Mouse (Mus musculus) erythroblast, adult 5-6 weeks (primary cell): ENCODE measurements at regions not wholly inside any gene's neighbourhood (a gene's known extent, or its start where the extent isn't known, plus 50 kb on each side); places are given as distances from the start of the nearest gene placed in this dataset.

ENCODE experiments used
- ATAC-seq: replicated peaks from 2 replicates; pipeline ENCODE4 v1.8.0; 2016; ENCODE audit warnings: moderate number of reproducible peaks, mild to moderate bottlenecking, moderate TSS enrichment, inconsistent platforms; ENCODE audit not compliant: poor library complexity, low FRiP score, severe bottlenecking

- no peak for ATAC-seq
These were observed 213.6 kb upstream of the Hes1 start for GRCm38 (mm10) chr16:29850616-29851015.

- ATAC-seq: no peak
These were observed 212.4 kb upstream of the Hes1 start for GRCm38 (mm10) chr16:29851827-29852226.

- ATAC-seq: no peak
These were observed 209.2 kb upstream of the Hes1 start for GRCm38 (mm10) chr16:29854805-29855565.

- ATAC-seq: no peak
These were observed 207.6 kb upstream of the Hes1 start for GRCm38 (mm10) chr16:29856545-29856944.

- ATAC-seq: no peak
These were observed 205.5 kb upstream of the Hes1 start for GRCm38 (mm10) chr16:29858645-29859044.

GRCm38 (mm10) chr16:29860306-29860705, 203.9 kb upstream of the Hes1 start:
- no peak for ATAC-seq

GRCm38 (mm10) chr16:29861056-29861455, 203.1 kb upstream of the Hes1 start:
- ATAC-seq: no peak

- ATAC-seq: no peak
These were observed 199.0 kb upstream of the Hes1 start for GRCm38 (mm10) chr16:29865075-29865740.

- no peak for ATAC-seq
These were observed 192.8 kb upstream of the Hes1 start for GRCm38 (mm10) chr16:29871395-29871794.

GRCm38 (mm10) chr16:29876196-29876595, 188.0 kb upstream of the Hes1 start:
- ATAC-seq: no peak

- ATAC-seq: no peak
These were observed 186.6 kb upstream of the Hes1 start for GRCm38 (mm10) chr16:29877372-29878123.

- ATAC-seq: no peak
These were observed 184.5 kb upstream of the Hes1 start for GRCm38 (mm10) chr16:29879665-29880064.

- ATAC-seq: no peak
These were observed 182.7 kb upstream of the Hes1 start for GRCm38 (mm10) chr16:29881497-29881896.

- no peak for ATAC-seq
These were observed 181.8 kb upstream of the Hes1 start for GRCm38 (mm10) chr16:29882226-29882972.

GRCm38 (mm10) chr16:29883252-29883992, 180.8 kb upstream of the Hes1 start:
- ATAC-seq: no peak

GRCm38 (mm10) chr16:29884899-29885298, 179.3 kb upstream of the Hes1 start:
- no peak for ATAC-seq

- ATAC-seq: no peak
These were observed 177.4 kb upstream of the Hes1 start for GRCm38 (mm10) chr16:29886755-29887154.

- ATAC-seq: no peak
These were observed 174.8 kb upstream of the Hes1 start for GRCm38 (mm10) chr16:29889346-29889745.

GRCm38 (mm10) chr16:29891472-29891871, 172.7 kb upstream of the Hes1 start:
- no peak for ATAC-seq
